Mouse (Mus musculus) erythroblast, embryonic 14.5 days (primary cell): ENCODE measurements around the gene Pam16.

Source experiments
- GATA1 ChIP-seq: IDR thresholded peaks from 2 replicates; pipeline ENCODE4 v1.6.1; 2012; ENCODE audit warnings: low read length, inconsistent platforms, mixed read lengths
- TAL1 ChIP-seq: IDR thresholded peaks from 3 replicates; pipeline ENCODE4 v1.6.1; 2012; ENCODE audit warnings: low read length, inconsistent platforms, mixed read lengths

- TF ChIP-seq GATA1 (no peak), TAL1 (no peak)
These were observed 30.6 kb downstream of the Pam16 start, which contains the start of gene Glis2 for GRCm38 (mm10) chr16:4593971-4594813.
